Mouse (Mus musculus): ENCODE results near the gene Fam19a3.
"Not testable (repeated sequence)": the region's sequence is repeated elsewhere in the genome, so short reads cannot be mapped to it uniquely, and the experiment has no call there.

Gene Fam19a3

DNA sequence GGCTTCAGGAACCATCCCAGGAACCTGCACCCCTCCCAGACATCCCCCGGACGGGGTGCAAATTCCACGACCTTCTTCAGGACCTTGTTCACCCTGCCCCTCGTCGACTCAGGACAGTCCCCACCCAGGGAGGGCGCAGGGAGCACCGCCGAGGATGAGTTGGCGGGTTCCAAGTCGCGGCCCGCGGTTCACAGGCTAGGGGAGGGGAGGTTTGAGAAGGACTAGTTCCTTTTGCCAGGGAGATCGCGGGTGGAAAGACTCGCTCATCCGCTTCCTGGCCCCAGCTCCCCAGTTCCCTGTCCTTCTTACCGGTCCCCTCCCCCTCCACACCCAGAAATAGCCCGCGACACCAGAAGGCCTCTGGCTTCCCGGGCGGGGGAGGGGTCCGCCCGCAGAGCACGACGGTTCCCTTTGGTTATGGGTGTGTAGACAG is at the start of gene Fam19a3:
Fam19a3 (minus strand) TSS at position 370 of the 433 bp plus-strand sequence.
- no peak for DNase-seq

DNA sequence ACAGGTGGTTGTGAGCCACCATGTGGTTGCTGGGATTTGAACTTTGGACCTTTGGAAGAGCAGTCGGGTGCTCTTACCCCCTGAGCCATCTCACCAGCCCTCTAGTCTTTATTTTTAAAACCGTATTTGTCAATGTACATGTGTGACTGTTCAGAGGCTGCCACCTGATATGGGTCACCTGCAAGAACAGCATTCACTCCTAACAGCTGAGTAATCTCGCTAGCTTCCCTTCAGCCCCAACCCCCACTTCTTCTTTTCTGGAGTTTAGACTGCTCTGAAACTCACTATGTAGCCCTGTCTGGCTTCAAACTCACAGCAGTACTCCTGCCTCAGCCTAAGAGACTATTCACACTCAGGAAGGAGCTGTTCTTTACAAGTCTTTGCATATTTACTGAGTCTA is 40.8 kb upstream of the Fam19a3 start:
- DNase-seq, result no peak

DNA sequence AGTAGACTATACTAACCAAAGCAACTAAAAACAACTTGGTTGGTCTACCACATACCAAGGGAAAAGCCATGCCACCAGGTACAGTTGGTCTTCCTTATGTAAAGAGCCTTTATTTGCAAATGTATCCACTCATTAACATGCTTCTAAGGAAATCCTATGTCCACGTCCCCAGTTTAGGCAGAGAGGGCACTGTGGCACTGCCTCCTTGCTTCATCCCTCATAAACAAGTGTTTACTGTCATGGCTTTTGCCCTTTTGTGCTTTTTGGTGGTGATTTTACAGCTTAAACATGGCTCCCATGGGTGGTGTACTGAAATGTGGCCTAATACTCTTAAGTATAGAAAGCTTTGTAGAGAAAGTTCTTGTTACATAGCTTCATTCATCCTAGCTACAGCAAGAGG is 38.8 kb upstream of the Fam19a3 start:
- no peak for DNase-seq

DNA sequence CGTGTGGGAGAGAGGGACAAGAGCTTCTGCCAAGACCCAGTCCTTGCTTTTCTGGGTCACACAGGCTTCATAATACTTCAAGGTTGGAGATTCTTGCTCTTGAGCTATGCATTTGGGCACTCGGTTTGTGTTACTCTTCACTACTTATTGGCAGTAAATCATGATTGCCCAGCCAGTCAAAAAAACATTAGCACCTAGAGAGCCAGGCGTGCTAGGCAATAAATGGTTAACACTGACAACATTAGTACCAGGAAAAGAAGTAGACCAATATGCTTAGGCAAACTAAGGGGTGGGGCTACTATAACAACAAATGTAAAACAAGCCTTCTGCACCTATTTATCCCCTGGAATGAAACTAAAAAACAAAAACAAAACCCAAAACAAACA is 37.1 kb upstream of the Fam19a3 start:
- no peak for DNase-seq

DNA sequence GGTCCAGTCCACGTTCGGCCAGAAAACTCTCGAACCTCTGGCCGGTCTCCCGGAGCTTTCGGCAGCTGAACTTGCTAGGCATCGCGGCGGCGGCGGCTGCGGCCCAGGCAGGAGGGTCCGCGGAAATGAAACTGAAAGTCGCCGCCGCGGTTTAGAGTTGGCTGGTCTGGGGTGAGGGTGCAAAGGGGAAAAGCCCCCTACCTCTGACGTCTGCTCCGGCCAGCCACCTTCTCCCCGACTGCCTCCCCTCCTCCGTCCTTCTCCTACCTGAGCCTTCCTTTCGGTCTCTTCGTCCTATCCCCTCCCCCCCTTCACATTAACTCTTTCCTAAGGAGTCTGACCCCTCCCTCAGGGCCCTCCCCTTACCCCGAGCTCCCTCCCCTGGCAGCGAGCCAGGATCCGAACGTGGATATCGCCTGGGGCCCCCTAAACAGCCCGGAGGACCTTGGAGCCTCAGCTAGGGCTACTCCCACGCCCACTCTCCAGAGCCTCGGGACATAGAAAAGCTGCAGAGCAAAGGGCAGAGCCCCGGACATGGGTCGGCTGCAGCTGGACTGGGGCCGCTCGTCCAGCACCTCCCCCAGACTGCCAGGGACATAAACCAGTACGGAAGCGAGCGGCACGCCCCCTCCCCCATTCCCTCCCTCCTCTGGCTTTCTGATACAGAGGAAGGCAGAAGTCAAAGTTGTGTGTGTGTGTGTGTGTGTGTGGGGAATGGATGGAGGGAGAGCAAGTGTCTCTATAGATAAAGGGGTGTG is 36.5 kb upstream of the Fam19a3 start, which contains the start of gene Mov10:
Mov10 (minus strand) TSS at position 573 of the 758 bp plus-strand sequence.
- peak; percentile 11 to 37 for DNase-seq

DNA sequence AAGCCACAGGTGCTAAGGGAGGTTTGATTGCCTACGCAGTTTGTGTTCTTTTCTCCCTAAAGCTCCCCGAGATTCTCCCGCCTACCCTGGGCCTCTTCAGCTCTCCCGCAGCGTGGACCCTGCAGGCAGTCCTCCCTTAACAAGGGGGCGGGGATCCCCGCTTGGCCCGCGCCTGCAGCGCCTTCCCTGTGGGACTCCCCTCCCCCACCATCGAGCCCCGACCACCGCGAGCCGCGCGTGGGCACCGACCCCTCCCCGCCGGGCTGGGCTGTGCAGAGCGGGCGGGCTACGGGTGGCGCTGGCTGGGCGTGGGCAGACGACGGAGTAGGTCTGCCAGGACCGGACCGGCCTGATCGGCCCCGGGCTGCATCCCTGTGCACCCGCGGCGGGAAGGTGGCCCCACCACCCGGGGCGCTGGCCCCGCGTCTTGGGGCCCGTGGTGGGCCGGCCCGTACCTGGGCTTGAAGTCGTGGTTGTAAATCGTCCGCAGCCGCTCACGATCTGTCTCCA is 35.9 kb upstream of the Fam19a3 start:
- DNase-seq, result peak; percentile 19 to 27

DNA sequence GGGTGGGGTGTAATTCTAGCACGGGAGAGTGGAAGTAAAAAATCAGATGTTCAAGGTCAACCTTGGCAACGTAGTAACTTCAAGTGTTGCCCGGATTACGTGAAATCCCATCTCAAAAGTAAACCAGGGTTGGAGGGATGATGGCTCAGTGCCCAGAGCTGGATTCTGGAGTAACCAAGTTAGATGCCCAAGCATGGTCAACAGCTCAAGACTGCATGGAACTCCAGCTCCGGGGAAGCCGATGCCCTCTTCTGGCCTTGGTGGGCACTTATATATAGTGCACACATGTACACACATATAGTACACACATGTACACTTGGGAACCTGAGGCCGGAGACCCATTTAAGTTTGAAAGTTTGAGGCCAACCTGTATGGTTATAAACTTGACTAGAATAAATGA is 34.5 kb upstream of the Fam19a3 start:
- DNase-seq, result no peak

DNA sequence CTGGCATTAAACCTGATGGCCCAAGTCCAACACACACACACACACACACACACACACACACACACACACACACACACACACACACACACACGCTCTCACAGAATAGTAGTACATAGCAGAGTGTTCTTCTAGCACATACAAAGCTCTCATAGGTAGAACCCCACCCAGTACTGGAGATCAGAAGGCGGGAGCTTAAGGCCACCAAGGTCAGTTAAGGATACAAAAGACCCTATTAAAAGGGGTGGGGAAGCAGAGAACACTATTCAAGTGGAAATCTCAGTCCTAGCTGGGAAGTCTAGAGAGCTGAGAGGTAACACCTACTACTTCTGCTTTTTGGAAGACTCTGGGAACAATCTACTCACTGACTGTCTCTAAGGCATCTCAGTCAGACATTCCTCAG is 33.7 kb upstream of the Fam19a3 start:
- DNase-seq, result no peak

DNA sequence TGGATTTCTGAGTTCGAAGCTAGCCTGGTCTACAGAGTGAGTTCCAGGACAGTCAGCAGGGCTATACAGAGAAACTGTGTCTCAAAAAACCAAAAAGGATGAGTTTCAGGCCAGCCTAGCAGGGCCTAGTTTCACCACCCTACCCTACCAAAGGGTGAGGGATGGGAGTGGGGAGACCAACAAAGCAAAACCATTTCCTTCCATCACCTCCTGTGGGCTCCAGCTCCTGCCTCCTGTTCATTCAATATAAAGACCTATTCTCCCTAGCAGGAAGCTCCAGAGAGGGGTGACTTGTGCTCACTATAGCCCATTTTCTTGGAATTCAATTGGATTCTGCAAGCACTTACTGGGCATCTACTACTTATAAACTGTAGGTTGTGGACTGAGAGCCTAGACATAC is 33.1 kb upstream of the Fam19a3 start:
- DNase-seq, result no peak

DNA sequence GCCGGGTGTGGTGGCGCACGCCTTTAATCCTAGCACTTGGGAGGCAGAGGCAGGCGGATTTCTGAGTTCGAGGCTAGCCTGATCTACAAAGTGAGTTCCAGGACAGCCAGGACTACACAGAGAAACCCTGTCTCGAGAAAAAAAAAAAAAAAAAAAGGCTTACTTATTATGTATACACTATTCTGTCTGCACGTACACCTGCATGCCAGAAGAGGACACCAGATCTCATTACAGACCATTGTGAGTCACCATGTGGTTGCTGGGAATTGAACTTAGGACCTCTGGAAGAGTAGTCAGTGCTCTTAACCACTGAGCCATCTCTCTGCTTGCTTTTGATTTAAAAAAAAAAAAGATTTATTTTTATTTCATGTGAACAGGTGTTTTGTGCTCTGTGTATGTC is 31.6 kb upstream of the Fam19a3 start:
- DNase-seq, result not testable (repeated sequence)

DNA sequence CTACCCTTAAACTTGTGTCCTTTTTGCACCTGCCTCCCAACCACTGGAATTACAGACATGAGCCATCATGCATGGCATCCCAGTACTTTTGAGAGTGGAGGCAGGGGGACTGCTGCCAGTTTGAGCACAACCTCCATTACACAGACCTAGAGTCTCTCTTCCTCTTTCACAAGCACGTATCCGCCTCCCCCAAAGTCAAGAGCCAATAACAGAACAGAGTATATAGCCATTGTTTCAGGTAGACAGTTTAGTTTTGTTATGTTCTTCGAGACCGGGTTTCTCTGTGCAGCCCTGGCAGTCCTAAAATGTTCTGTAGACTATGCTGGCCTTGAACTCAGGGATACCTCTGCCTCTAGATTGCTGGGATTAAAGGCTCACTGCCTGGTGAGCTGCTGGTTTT is 30.6 kb upstream of the Fam19a3 start:
- DNase-seq, result no peak

DNA sequence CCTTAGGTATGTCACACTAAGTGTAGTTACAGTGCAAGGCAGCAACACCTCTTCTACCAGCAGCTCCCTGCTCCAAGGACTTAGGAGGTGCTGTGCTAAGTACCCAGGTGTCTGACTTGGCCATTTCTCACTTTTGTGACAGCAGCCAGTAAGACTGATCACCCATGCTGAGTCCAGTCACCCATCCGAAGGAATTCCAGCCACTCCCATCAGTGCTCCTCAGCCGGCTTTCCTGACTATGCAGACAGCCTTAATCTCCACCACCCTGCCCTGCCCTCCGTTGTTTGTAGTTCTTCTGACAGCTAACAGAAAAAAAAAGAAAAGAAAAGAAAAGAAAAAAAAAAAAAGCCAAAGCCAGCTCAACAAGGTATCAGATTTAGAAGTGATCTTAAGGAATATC is 30.1 kb upstream of the Fam19a3 start:
- no peak for DNase-seq

DNA sequence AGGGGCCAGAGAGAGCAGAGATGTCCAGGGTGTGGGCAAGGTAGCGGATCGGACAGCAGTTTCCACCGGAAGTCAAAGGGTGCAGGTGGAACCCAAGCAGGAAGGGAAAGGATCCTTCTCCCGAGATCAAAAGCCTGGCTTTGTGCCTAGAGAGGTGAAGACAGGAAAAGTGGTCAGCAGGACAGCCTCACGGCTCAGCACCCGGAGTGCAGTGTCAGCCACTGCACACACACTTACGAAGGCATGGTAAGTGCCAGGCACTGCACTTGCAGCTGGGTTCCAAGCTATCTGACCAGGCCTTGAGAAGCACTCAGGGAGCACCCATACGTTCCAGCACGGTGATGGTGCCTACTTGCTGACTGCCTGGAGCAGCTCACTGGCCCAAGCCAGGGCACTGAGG is 23.9 kb upstream of the Fam19a3 start:
- no peak for DNase-seq

DNA sequence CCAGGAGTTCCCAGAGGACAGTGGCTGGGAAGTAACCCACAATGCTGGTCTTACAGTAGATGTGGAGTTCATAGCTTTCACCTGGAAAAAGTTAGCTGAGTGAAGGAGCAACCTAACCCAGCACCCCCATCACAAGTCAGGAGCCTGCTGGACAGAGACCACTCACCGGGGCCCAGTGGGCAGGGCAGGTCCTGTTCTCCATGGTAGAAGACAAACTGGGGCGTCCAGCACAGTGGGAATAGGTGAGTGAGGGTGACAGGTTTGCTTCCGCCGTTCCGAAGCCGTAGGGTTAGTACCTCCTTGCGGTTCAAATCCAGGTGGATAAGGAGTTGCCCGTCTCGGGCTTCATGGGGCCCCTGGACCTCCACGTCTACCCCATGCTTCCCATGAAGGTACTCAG is 22.7 kb upstream of the Fam19a3 start:
- DNase-seq, result no peak

DNA sequence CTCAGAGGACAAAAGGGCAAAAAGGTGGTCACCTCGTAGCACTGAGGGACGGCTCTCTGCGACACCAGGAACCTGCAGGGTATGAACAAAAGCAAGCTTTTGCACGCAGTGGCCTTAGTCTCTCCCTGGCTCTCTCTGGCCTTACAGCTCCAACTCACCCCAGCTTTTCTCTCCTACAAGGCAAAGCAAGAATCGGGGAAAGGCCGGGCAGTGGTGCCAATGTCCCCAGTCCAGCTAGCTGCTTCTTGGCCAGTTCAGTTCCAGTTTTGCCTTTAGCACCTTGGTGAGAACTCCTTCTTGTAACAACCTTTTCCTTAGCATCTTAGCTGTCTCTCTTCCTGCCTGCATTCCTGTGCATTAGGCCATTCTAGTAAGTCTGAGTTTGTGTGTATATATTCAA is 19.8 kb upstream of the Fam19a3 start:
- no peak for DNase-seq

DNA sequence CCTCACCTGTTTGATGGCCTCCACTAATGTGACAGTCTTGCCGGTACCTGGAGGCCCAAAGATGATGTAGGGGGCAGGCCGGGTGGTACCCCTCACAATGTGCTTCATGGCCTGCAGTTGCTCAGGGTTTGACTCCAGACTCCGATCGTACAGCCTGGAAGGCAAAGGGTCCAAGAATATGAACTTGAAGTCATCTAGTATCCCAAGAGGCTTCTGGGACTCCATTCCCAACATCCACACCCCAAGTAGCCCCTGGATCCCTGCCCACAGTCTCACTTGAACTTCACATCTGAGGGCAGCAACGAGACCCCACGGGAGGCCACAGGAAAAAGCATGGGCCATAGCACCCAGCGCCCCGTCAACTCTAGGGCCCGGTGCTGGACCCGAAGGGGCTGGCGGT is 19.0 kb upstream of the Fam19a3 start:
- no peak for DNase-seq

DNA sequence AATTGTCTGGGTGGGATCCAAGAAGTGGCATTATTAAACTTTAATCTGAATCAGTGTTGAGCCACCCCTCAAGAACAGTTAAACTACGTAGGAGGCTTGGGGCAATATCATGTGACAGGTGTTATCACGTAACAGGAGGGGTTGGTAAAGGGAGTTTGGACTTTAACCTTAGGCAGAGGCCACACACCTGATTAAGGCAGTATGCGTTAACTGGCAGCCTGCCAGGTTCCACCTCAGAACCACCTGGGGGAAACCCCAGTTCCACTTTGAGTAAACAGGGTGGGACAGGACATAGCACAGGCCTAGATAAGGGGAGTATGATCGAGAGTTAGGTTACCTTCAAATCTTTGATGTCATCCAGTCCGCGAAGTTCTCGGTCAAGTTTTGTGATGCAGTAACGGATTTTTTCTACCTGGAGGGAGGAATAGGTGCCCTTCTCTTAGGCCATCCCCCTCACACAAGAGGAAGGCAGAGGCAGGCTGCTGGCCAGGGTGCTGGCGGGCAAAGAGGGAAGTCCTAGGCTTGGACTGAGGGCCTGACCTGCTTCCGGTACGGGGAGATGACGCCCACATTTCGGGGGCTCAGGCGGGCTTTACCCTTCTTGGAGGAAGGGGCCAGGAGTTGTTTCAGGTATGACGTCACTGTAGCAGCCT is 14.9 kb upstream of the Fam19a3 start:
- DNase-seq, result no peak

DNA sequence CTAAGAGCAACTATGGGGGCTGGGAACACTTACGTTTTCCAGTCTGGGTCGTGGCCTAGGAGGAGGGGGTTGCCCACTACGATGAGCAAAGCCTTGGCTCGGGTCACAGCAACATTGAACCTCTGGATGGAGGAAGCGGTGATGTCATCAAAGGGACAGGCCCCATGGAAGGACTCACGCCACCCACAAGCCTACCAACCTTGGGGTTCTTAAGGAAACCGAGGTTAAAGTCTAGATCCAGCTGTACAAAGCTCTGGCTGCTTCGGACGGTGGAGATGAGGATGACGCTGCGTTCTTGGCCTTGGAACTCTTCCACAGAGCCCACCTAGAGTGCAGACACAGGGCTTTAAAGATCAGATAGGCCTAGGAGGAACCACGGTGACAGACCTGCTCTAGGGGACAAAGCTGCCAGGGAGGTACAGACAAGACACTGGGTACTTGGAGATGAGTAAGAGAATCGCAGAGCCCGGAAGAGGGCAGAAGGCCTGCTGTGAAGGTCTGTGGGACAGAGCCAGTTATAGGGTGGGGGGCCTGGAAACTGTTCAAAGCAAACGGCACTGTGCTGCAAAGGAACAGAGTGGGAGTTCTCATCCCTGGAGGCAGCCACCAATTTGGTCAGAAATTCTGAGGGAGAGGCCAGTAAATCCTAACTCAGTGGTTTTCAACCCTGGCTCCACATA is 14.2 kb upstream of the Fam19a3 start:
- DNase-seq, result no peak

DNA sequence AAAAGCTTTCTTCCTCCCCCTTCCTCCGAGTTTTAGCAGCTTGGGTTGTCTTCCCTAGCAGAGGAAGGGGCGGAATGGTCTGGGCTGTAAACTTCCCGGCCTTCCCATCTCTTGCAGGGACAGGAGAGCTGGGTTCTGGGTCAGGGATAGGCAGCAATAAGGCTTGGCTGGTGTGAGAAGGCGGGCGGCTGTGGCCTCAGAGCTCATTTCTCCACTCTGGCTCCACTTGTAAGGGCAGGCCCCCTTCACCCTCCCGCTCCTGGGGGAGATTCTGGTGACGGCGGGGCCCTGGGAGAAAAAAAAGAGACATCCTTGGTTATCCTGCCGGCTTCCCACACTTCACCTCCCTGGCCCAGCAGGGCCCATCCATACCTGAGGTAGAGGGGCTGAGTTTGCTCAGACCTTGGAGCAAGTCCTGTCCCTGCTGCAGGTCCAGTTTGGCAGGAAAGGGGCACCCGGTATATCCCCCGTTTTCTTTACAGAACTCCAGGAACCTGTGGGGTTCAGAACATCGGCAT is 13.4 kb upstream of the Fam19a3 start:
- DNase-seq, result no peak

DNA sequence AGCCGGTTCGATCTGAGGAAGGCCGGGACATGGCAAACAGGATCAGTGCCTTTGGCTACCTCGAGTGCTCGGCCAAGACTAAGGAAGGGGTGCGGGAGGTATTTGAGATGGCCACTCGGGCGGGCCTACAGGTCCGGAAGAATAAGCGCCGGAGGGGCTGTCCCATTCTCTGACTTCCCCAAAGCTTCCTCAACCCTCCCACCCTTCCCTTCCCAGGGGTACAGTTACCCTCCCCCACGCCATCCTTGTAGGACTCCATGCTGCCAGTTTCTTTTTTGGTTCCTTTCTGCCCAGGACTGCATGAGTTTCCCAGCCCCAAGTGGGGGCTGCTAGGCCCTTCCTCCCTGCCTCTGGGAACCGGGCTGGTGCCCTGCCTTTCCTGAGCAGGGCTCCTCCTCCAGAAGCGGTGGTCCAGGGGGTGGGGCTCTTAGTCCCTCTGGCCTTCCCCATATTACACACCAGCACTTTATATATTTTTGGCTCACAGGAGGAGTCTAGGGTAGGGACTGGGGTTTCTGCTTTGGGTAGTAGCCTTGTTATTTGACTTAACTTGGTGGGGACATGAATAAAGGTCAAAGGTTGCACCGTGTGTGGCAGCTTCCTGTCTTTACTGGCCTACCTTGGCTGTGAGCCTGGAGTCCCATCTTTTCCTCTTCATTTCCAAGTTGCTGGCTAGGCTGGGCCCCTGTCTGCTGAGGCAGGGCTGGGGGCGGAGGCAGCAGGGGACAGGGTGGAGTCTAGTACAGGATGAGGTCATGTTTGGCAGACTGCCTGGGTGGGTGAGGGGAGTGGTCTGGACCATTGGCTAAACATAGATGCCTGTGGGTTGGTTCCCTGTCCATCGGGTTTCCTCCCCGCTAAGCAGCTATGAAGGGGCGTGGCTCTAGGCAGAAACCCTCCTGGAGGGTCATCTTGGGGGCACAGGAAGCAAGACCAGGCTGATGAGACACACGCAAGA is 12.5 kb upstream of the Fam19a3 start:
- peak in 1 of 2 experiments; percentile 29 for DNase-seq

DNA sequence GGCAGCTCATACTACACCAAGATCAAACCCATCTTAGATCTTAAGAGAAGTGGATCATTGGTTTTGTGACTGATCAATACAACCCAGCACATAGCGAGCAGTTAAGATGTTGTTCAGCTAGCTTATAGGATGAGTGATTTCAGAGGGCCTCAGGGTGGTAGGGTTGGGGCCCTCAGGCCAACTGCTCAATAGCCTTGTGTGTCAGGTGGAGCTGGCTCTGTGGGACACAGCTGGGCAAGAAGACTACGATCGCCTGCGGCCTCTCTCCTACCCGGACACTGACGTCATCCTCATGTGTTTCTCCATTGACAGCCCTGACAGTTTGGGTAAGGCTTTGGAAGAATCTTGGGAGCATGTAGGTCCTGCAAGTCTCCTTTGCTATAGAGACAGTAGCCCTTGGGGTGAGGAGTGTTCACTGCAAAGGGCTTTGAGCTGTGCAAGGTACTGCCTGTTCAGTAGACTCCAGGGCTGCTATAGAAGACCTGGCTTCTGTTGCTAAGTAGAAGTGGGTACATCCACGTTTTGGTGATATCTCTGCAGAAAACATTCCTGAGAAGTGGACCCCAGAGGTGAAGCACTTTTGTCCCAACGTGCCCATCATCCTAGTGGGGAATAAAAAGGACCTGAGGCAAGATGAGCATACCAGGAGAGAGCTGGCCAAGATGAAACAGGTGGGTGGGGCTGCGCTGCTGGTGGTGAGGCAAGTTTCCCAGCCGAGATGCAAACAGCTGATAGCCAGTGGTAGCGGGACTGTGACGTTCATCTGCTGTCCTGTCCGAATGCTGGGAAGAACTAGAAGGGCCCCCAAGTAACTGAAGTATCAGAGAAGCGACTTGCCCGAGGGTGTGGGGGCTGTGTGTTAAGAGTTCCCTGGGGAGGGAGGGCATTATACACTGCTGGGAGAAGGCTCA is 11.0 kb upstream of the Fam19a3 start:
- DNase-seq, result no peak

Data from cerebellum, postnatal 36 days (tissue).